Mouse (Mus musculus): ENCODE data around the gene Rpl11.

GRCm38 (mm10) chr4:136098446-136098845, 45.2 kb upstream of the Rpl11 start:
- no peak for TF ChIP-seq CTCF (IDR thresholded peaks at IDR 0.05; ENCODE audit: low read depth)
- no peak for TF ChIP-seq EP300 (IDR thresholded peaks at IDR 0.05; ENCODE audit: low read depth)

Data from heart, postnatal 0 days (tissue).